Mouse (Mus musculus): ENCODE data around the gene Qrich2.

GRCm38 (mm10) chr11:116428872-116429859, 36.9 kb downstream of the Qrich2 start:
- TF ChIP-seq CTCF (IDR thresholded peaks at IDR 0.05; ENCODE audit: borderline replicate concordance, insufficient read depth, low read length) (no peak), POLR2A (IDR thresholded peaks at IDR 0.05; ENCODE audit: low read depth, low read length) (no peak)
